Mouse (Mus musculus) embryo, embryonic 10.5 days (tissue): ENCODE measurements around the gene Rcc2.

Experiments used
- DNase-seq: peaks from one replicate; pipeline ENCODE4 v3.0.0-alpha.2; 2015; ENCODE audit warnings: low spot score

The Rcc2 gene

DNA sequence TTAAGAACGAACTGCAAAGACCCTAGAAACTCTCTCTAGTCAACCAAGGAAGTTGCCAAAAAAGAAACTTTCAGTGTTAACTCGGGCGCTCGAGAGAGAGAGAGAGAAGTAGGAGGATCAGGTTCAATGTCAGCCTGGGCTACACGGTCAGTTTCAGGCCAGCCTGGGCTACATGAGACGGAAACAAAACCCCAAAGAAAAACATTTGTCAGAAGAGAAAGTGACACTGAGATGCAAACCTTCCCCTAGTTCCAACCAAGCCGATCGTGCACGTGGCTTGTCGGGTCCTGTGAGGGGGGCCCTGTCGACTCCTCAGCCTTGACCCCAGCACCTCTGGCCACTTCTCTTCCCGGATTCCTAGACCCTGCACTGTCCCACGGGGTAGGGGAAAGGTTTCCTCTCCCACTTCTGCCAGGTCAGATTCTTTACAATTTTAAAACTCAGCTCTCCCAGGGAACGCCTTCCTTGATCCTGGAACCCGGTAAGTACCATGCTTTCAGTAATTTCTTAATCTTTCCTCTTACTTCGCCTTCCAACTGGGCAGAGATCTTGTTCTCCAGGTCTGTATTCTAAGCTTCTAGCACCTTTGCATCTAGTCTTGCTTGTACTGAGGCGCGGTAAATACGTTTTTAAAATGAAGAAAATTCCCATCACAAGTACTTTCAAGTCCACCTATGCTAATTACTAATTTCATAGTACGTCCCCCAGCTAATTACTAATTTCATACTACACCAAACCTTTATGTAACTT, at the start of gene Rcc2:
Gene Rcc2, plus strand, starts transcription at position 273 of the 750 bp plus-strand sequence.
- DNase-seq = peak; percentile 46

DNA sequence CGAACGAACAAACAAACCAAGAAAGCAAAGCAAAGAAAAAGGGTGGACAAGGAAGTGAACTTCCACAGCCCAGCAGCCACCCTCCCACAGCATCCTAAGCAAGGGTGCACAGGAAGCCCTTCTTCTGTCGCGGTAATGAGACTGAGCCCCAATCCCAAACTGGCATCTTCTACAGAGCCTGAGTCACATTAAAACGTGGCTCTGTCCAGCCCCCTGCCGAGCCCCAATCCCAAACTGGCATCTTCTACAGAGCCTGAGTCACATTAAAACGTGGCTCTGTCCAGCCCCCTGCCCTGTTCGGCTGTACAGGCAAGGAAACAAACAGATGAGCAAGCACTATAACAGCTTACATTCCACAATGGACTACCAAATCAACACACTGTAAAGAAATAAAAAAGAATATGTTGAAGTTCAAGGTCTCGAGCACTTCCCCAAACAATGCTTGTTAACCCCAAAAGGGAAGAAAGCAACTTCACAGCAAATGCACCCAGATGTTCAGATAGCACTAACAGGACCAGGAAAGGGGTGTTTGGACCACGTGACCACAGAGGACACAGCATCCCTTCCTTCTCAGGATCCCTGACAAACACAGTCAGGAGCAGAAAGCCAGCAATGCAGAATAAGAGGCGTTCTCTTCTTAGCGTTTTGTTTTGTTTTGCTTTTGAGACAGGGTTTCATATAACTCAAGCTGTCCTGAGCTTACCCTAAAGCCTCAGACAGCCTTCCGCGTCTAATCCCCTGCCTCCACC, 46.3 kb upstream of the Rcc2 start:
- no peak for DNase-seq

DNA sequence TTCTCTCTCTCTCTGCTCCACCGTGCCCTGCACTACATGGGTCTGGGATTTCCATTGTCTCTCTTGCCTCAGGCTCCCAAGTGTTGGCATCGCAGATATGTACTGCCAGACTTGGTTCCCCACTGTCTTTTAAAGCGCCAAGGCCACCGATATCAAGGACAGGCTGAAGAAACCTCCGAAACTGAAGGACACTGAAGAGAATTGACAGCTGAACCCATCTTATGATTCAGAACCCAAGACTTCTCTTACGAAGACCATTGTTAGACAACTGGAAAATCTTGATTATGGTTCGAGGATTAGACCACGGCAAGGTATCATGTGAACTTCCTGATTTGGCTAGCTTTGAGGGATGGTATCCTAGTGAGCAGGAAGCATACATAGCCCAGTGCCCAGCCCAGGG, 45.5 kb upstream of the Rcc2 start:
- no peak for DNase-seq

DNA sequence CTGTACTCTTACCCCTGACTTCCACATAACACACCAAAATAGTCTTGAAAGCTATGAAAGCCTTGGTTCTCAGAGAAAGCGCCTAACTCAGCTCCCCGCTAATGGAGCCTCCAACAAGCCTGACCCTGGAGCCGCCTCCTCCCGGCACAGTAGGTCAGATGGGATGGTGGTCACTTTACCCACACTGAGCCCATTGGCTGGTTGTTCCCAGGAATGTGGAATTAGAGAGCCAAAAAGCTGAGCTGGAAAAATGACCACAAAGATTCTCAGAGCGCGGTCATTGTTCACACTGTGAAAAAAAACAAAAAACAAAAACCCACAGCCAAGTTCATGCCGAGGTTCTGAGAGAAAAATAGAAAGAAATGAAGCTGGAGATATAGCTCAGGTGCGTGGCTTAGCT, 43.8 kb upstream of the Rcc2 start:
- DNase-seq = no peak

DNA sequence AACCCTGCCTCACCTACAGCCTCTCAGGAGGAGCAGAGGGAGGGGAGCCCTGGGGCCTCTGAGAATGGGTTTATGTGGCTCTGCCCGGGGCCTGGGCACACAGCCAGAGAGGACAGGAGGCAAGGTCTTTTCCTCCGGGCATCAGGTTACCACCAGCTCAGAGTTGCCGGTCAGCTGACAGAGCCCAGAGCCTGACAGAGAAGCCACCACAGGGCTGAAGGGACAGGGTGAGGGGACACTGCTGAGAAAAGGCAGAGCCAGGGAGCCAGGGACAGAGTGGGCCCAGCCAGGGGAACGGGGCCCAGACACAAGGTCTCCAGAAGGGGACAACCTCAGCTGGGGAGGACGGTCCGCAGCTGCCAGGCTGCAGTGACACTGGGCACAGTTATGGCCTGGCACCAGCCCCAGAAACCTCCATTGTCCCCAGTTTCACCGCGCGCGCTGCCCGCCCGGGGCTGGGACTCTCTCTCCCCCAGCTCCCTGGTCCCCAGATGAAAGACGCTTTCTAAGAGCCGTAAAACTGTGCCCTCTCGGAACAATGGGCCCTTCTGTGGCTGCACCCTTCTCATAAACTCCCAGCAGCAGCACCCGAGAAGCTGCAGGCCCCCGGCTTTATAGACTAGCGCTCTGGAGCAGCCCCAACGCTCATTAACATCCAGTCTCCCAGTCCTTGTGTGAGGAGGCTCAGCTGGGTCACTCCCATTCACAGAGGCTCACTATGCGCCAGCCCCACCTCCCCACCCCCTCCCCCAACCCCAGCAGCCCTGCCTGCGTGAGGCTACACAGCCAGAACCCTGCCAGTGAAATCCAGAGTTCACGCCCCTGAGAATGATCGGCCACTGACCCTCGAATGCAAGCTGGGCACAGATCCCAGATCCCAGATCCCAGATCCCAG, 42.4 kb upstream of the Rcc2 start:
- DNase-seq = peak; percentile 76

DNA sequence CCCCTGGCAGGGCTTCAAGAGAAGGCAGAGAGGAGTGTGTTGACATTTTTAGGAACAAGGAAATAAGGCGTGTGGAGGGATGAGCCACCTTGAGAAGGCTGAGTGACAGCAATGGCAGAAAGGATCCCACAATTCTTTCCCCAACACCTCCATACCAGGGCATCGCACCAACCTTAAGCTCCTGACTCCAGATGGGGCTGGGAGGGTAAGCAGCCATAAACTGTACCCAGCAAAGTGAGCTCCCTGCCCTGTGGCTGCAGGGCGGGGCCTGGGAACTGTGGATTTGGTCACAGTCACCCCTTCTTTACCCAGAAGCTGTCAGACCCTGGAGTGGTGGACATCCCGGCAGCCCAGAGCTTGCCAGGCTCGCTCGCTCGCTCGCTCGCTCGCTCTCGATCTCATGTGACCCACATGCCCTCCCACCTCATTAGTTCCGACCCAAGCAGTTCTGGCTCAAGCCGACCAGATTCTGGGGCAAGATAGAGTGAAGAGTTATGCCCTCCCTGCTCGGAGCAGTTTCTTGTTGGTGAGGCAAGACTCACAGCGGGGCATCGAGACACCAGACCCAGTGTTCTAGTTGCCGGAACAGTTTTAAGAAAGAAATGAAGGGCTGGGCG, 38.8 kb upstream of the Rcc2 start:
- DNase-seq = no peak

DNA sequence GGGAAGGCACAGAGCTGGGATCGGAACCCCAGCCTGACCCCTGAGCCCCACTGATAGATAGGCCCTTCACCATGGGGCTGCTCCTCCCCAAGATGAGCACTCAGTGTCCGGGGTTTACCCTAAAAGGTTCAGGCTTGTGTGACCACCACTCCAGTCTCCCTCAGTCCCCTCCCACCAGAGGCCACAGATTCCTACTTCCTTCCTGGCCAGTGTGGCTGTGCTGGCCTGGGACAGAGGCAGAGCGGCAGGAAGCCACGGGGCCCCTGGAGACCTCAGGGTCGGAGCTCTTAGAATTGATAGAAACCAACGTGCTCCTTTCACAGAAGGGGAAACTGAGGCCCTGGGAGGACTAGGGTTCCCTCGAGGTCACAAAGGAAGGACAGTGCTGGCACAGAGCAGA, 37.9 kb upstream of the Rcc2 start:
- no peak for DNase-seq

DNA sequence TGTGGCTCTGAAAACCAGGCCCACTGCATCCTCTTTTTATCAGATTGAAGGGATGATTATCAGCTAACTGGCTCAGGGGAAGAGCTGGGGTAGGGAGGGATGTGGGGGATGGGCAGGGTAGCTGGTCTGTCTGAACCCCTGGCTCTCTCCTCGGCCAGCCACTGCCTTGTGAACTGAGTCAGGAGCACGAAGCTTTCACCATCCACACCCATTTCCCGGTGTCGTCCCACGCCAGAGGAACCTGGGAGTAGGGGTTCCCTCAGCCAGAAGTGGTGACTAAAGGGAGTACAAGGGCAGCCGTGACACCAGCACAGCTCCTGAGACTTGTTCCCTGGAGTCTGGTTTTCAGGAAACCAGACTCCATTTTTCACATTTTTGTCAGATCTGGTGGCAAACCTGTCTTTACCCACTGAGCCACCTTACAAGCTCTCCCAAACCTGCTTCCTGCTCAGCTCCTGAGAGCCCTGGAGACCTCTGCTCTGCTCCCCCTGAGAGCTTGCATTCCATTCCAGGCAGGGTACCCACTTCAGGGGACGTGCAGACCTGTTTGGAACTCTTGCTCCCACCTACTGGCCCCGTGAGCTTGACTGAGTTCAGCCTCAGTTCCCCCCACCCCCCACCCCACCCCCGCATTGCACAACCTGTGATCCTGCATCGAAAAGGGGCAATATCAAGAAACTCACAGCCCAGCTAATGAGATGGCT, 37.3 kb upstream of the Rcc2 start:
- no peak for DNase-seq

DNA sequence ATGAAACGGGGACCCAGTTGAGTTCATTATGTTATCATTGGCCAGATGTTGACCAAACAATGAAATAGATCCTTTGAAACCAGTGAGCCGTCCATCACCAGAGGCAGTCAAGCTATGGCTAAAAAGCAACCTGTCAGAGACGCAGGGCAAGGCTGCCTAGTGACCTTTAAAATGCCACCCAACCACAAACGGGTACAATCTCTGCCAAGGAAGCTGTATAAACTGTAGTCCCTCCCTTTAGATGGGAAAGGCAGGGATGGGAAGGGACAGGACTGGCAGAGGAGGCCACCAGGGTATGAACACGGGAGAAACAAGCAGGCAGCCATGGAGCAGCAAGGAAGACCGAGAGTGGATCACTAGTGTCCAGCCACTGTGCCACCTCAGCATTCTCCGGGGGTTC, 35.3 kb upstream of the Rcc2 start:
- DNase-seq = no peak

DNA sequence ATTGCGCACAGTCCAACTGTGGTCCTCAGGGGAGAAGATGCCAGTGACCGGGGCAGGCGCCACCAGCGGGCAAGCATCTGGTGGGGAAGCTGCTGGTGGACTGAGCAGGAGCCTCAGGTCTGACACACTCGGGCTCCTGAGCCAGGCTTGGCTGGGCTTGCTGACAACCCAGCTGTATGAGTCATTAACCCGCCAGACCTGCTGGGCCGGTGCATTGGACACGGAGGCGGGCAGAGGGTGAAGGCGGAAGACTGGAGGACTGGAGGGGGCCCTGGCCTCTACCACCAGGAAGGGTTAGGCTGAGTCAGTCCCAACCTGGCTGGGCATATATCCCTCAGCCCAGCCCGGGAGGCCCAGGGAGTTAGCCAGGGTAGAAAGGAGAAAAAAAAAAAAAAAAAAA, 34.6 kb upstream of the Rcc2 start, which contains the start of gene Arhgef10l:
Gene Arhgef10l, minus strand, starts transcription at position 253 of the 400 bp plus-strand sequence.
- no peak for DNase-seq

DNA sequence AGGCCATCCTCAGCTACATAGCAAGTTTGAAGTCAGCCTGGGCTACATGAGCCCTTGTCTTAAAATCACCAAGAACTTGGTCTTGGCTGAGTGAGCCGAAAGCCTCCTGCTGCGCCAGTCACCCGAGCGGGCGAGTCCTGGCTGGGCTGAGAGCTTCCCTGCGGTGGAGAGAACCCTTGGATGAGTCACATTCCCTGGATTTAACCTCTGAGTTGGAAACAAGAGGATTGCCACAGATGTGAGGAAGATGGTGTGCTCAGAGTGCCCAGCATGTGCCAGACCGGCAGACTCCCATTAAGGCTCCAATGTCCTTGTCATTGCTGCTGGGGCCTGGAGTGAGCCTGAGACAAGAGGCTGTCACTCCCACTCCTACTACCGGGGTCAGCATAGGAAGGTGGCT, 32.5 kb upstream of the Rcc2 start:
- no peak for DNase-seq

DNA sequence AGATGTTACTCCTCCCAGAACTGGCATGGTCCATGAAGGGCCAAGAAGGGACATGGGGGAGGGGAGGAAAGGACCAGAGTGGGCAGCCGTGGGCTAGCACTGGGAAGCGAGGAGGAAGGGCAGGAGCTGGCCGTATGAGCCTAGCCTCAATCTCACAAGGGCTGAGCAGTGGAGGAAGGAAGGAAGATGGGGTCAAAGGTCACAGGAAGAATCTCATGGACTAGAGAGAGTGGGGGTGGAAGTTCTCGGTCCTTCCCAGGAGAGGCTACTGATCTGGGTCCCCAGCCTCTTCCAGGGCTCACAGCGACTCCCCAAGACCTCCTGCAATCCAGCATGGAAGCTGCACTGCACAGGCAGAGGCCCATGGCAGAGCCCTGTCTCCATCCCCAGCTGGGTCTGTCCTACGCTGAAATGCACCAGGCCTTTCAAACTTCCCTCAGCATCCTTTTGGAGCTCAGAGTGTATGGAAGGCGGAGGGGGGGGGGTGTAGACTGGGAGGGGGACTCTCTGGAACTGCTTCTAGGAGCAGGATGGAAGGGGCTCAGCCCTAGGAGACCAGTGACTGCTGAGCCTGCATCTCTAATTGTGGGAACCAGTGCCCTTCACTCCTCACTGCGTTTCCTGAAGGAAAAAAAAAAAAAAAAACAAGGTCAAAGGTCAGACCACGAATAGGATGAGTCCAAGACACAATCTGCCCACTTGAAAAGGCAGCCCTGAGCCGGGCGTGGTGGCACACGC, 26.6 kb upstream of the Rcc2 start:
- peak; percentile 38 for DNase-seq

DNA sequence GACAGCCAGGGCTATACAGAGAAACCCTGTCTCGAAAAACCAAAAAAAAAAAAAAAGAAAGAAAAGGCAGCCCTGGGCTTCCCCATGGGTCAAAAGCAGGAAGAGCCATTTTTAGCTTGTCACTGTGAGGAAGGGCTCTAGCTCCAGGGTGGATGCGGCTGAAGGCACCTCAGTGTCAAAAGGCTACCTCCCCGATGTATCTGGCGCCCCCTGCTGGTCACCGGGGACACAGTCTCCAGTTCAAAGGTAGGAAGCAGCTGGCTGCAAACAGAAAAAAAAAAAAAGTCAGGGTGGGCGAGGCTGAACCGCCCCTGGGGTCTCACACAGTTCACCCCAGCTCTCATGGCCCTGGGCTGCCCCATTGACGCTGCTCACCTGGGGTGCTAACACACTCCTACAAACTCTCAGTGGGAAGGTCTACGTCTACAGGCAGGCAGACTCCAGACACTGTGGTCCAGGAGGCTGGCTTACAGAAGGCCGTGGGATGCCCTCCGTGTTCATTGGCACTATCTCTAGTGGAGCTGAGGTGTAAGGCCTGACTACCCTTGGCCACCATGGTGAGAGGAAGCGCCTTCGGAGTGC, 25.9 kb upstream of the Rcc2 start:
- DNase-seq = peak; percentile 88

DNA sequence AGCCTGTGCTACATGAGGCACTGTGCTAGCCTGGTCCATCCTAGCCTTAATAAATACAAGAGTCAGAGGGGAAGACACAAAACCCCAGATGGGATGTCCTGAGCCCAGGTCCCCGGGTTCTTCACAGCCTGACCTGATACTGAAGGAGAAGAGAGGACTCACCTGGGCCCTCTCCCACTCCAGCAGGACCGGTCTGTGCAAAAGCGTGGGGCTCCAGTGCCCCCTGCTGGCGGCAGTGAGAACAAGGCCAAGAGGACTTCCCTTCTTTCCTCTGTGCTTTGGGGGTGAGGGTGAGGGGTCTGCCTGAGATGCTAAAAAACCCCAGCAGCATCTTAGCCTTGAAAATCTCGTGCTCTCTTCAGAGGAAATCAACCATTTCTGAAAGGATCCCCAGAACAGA, 21.3 kb upstream of the Rcc2 start:
- DNase-seq = peak; percentile 71

DNA sequence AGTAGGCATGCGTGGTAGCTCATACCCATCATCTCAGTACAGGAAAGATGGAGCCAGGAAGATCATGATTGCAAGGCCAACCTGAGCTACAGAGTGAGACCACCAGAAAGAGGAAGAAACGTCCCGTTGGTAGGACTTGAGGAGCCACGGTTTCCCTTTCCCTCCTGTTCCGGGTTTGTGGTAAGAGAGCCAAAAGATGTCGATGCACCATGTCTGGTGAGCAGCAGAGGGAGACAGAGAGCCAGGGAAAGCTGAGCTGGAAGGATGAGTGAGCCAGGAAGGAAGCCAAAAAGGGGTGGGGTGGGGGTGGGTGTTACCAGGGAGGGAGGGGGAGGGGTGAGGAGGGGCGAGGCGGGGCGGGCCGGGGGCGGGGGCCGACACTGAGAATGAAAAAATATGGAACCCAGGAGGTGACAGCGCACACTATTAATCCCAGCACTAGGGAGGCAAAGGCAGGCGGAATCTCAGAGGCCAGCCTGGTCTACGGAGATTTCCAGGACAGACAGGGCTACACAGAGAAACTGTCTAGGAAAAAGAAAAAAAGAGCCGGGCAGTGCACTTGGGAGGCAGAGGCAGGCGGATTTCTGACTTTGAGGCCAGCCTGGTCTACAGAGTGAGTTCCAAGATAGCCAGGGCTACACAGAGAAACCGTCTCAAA, 20.5 kb upstream of the Rcc2 start:
- DNase-seq = peak; percentile 87

DNA sequence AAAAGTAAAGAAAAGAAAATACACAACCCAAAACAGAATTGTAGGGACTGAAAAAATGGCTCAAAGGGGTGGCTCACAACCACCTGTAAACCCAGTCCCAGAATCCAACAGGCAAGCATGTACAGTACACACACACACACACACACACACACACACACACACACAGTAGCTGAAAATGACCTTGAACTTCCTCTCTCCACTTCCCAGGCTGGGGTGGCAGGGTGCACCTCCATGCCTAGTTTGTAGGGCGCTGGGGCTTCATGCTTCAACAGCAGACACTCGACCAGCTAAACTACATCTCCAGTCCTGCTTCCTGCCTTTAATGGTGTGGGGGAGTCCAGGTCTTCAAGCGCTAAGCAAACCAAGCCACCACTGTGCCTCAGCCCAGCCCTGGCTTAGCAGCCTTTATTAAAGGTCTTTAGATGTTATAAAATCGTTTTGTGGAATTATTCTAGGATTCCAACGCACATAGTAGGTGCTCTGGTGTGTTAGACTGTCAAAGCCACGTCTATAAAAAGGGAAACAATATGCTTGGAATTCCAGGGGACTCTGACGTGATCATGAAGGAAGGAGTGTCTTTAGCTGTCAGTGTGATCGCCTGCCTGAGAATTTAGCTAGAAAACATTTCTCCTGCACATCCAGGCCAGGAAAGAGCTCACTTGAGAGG, 19.5 kb upstream of the Rcc2 start:
- no peak for DNase-seq

DNA sequence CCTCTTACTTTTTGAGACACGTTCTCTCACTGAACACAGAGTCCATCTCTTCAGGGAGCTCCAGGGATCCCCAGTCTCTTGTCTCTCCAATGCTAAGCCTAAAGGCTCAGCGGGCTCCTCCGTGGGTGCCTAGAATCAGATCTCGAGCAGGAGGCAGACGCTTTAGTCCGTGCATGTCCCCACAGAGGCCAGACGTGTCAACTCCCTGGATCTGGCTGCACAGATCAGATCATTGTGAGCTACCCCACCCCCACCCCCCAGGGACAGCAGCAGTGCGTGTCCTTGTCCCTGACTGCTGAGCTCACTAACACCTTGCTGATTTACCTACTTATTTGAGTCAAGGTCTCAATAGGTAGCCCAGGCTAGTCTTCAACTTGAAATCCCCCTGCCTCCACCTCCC, 16.7 kb upstream of the Rcc2 start:
- DNase-seq = no peak

DNA sequence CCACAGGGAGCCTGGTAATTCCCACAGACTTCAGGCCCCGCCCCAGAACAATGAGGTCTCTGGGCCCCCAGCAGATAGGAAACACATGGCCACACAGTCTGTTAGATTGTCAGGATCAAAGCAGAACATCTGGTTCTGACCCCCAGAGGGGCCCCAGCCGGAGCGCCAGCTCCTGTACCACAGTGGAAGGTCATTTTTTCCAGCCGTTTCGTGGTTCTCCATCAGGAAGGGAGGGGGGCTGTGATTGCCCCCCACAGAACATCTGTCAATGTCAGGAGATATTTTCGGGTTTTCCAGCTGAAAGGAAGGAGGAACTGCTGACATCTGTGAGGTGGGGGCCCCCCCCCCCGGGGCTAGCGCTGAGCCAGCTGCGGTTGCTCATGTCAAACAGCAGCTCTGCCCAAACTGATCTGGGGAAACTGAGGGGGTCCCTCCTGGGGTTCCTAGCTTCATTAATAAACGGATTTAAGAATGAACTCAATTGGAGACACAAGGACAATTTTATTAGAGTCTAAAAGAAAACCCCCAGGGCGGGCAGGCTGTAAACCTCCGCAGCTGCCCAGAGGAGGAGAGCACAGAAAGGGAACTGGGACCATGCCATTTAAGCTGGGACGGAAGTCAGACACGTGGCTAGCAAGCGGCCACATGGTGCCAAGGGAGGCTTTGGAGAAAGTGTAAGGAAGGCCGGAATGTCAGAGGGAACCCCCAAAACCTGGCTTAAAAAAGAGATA, 16.0 kb upstream of the Rcc2 start:
- DNase-seq = peak; percentile 82

DNA sequence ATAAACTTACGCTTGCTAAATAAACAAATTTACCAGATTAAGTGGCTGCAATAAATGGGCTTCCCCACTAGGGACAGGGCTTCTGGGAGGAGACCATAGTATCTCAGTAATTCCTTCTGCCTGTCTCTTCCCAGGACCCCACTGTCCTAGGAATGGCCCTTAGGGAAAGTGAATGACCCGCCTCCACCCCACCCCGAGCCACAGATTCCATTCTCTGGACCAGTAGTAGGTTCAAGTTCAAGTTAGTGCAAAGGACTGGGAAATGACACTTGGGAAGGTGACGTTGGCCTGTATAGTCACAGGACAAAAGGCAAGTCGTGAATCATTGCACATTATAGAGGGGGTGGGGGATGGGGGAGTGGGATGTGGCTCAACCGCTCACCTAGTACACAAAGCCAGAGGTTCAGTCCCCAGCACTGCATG, 15.4 kb upstream of the Rcc2 start:
- no peak for DNase-seq
